Mouse (Mus musculus): ENCODE data around the gene Cpb2. TPM values are rescaled to one million over a fixed set of nuclear protein-coding genes. Genes with fewer than 3 reads are reported as not detected.
A peak's percentile ranks its signal among the peaks of the same experiment; 100 is the strongest.

The Cpb2 gene
- polyA plus RNA-seq, 1 experiment from 2014 or later = not detected

GRCm38 (mm10) chr14:75279716-75280115 is 37.6 kb downstream of the Cpb2 start:
- H3K4me1 ChIP-seq = peaks cover 8% of the 10 kb centered on the region
- no peaks in the 10 kb centered on the region for H3K36me3 ChIP-seq (replicated peaks)
- DNase-seq (ENCODE audit: extremely low spot score, low spot score) = no peak
- H3K4me3 ChIP-seq = no peak overlapping the region
- no peaks in the 10 kb centered on the region for H3K9me3 ChIP-seq
- no peaks in the 10 kb centered on the region for H3K27me3 ChIP-seq (ENCODE audit: poor library complexity, severe bottlenecking)
- 91% methylated on average over 6 of the region's 6 CpGs for WGBS
- H3K27ac ChIP-seq = no peak overlapping the region

- DNase-seq (ENCODE audit: extremely low spot score, low spot score) = no peak
- Histone ChIP-seq H3K4me1 (peaks cover 14% of the 10 kb centered on the region), H3K4me3 (no peak overlapping the region), H3K27ac (no peak overlapping the region), H3K36me3 (replicated peaks) (no peaks in the 10 kb centered on the region), H3K27me3 (ENCODE audit: poor library complexity, severe bottlenecking) (no peaks in the 10 kb centered on the region), H3K9me3 (no peaks in the 10 kb centered on the region)
- WGBS = 85% methylated on average over 5 of the region's 5 CpGs
Observed at GRCm38 (mm10) chr14:75280406-75280805, 38.3 kb downstream of the Cpb2 start.

GRCm38 (mm10) chr14:75283609-75284192 is 41.6 kb downstream of the Cpb2 start:
- peak overlapping the region; percentile 92 for H3K27ac ChIP-seq
- no peaks in the 10 kb centered on the region for H3K9me3 ChIP-seq
- no peaks in the 10 kb centered on the region for H3K36me3 ChIP-seq (replicated peaks)
- H3K4me3 ChIP-seq = peak overlapping the region; percentile 99
- no peak for DNase-seq (ENCODE audit: extremely low spot score, low spot score)
- H3K27me3 ChIP-seq (ENCODE audit: poor library complexity, severe bottlenecking) = no peaks in the 10 kb centered on the region
- WGBS = 5% methylated on average over 19 of the region's 19 CpGs
- peaks cover 20% of the 10 kb centered on the region for H3K4me1 ChIP-seq

GRCm38 (mm10) chr14:75284193-75284915 is 42.3 kb downstream of the Cpb2 start, which contains the start of gene Zc3h13:
TSS of gene Zc3h13 (plus strand) at chr14:75284373.
- Histone ChIP-seq H3K36me3 (replicated peaks) (no peaks in the 10 kb centered on the region), H3K27me3 (ENCODE audit: poor library complexity, severe bottlenecking) (no peaks in the 10 kb centered on the region), H3K9me3 (no peaks in the 10 kb centered on the region), H3K4me1 (peaks cover 20% of the 10 kb centered on the region), H3K4me3 (peak within 1 kb of the TSS; percentile 99), H3K27ac (peak within 1 kb of the TSS; percentile 92)
- peak; percentile 95 for DNase-seq (ENCODE audit: extremely low spot score, low spot score)
- WGBS = under 1% methylated on average over 61 of the region's 61 CpGs

- H3K4me3 ChIP-seq = no peak overlapping the region
- no peak overlapping the region for H3K27ac ChIP-seq
- no peaks in the 10 kb centered on the region for H3K27me3 ChIP-seq (ENCODE audit: poor library complexity, severe bottlenecking)
- no peak for DNase-seq (ENCODE audit: extremely low spot score, low spot score)
- WGBS = 96% methylated on average over 1 of the region's 1 CpGs
- no peaks in the 10 kb centered on the region for H3K9me3 ChIP-seq
- no peaks in the 10 kb centered on the region for H3K36me3 ChIP-seq (replicated peaks)
- H3K4me1 ChIP-seq = peaks cover 5% of the 10 kb centered on the region
Observed at GRCm38 (mm10) chr14:75301081-75301480, 59.0 kb downstream of the Cpb2 start.

GRCm38 (mm10) chr14:75303807-75304206 is 61.7 kb downstream of the Cpb2 start:
- 41% methylated on average over 5 of the region's 5 CpGs for WGBS
- DNase-seq (ENCODE audit: extremely low spot score, low spot score) = no peak

GRCm38 (mm10) chr14:75307855-75308254 is 65.8 kb downstream of the Cpb2 start:
- Histone ChIP-seq H3K27me3 (ENCODE audit: poor library complexity, severe bottlenecking) (no peaks in the 10 kb centered on the region), H3K27ac (no peak overlapping the region), H3K36me3 (replicated peaks) (peaks cover 7% of the 10 kb centered on the region; the same call in 1 of the 2 replicates), H3K9me3 (no peaks in the 10 kb centered on the region), H3K4me3 (no peak overlapping the region), H3K4me1 (peaks cover 5% of the 10 kb centered on the region)
- DNase-seq (ENCODE audit: extremely low spot score, low spot score) = no peak

More at GRCm38 (mm10) chr14:75303807-75304206, 61.7 kb downstream of the Cpb2 start:
- H3K27me3 ChIP-seq (ENCODE audit: poor library complexity, severe bottlenecking) = no peaks in the 10 kb centered on the region
- H3K36me3 ChIP-seq (replicated peaks) = no peaks in the 10 kb centered on the region
- no peak overlapping the region for H3K4me3 ChIP-seq
- no peak overlapping the region for H3K27ac ChIP-seq
- peaks cover 5% of the 10 kb centered on the region for H3K4me1 ChIP-seq
- H3K9me3 ChIP-seq = no peaks in the 10 kb centered on the region

- Histone ChIP-seq H3K27me3 (ENCODE audit: poor library complexity, severe bottlenecking) (no peaks in the 10 kb centered on the region), H3K4me3 (no peak overlapping the region), H3K27ac (no peak overlapping the region), H3K36me3 (replicated peaks) (peaks cover 7% of the 10 kb centered on the region; the same call in 1 of the 2 replicates), H3K4me1 (no peaks in the 10 kb centered on the region), H3K9me3 (no peaks in the 10 kb centered on the region)
- no peak for DNase-seq (ENCODE audit: extremely low spot score, low spot score)
- 72% methylated on average over 5 of the region's 5 CpGs for WGBS
Observed at GRCm38 (mm10) chr14:75309336-75309992, 67.4 kb downstream of the Cpb2 start.

- Histone ChIP-seq H3K36me3 (replicated peaks) (peaks cover 10% of the 10 kb centered on the region; the same call in 1 of the 2 replicates), H3K27ac (no peak overlapping the region), H3K27me3 (ENCODE audit: poor library complexity, severe bottlenecking) (no peaks in the 10 kb centered on the region), H3K4me1 (no peaks in the 10 kb centered on the region), H3K4me3 (no peak overlapping the region), H3K9me3 (no peaks in the 10 kb centered on the region)
- 83% methylated on average over 2 of the region's 2 CpGs for WGBS
- no peak for DNase-seq (ENCODE audit: extremely low spot score, low spot score)
Observed at GRCm38 (mm10) chr14:75314484-75314883, 72.4 kb downstream of the Cpb2 start.

- H3K27me3 ChIP-seq (ENCODE audit: poor library complexity, severe bottlenecking) = no peaks in the 10 kb centered on the region
- H3K9me3 ChIP-seq = no peaks in the 10 kb centered on the region
- H3K4me1 ChIP-seq = no peaks in the 10 kb centered on the region
- no peak overlapping the region for H3K4me3 ChIP-seq
- H3K27ac ChIP-seq = no peak overlapping the region
- WGBS = 84% methylated on average over 2 of the region's 2 CpGs
- DNase-seq (ENCODE audit: extremely low spot score, low spot score) = no peak
- peaks cover 30% of the 10 kb centered on the region for H3K36me3 ChIP-seq (replicated peaks)
Observed at GRCm38 (mm10) chr14:75318736-75319135, 76.6 kb downstream of the Cpb2 start.

GRCm38 (mm10) chr14:75320269-75320668 is 78.2 kb downstream of the Cpb2 start:
- Histone ChIP-seq H3K4me1 (no peaks in the 10 kb centered on the region), H3K4me3 (no peak overlapping the region), H3K27ac (no peak overlapping the region), H3K9me3 (no peaks in the 10 kb centered on the region), H3K27me3 (ENCODE audit: poor library complexity, severe bottlenecking) (no peaks in the 10 kb centered on the region), H3K36me3 (replicated peaks) (peaks cover 44% of the 10 kb centered on the region)
- 91% methylated on average over 5 of the region's 5 CpGs for WGBS
- DNase-seq (ENCODE audit: extremely low spot score, low spot score) = no peak

- Histone ChIP-seq H3K27me3 (ENCODE audit: poor library complexity, severe bottlenecking) (no peaks in the 10 kb centered on the region), H3K4me1 (no peaks in the 10 kb centered on the region)
Observed at GRCm38 (mm10) chr14:75323354-75323753, 81.3 kb downstream of the Cpb2 start.

GRCm38 (mm10) chr14:75328062-75328461 is 86.0 kb downstream of the Cpb2 start:
- no peak for DNase-seq (ENCODE audit: extremely low spot score, low spot score)
- H3K36me3 ChIP-seq (replicated peaks) = peaks cover 82% of the 10 kb centered on the region
- WGBS = 89% methylated on average over 8 of the region's 8 CpGs
- no peaks in the 10 kb centered on the region for H3K9me3 ChIP-seq
- no peak overlapping the region for H3K4me3 ChIP-seq
- no peaks in the 10 kb centered on the region for H3K4me1 ChIP-seq
- H3K27ac ChIP-seq = no peak overlapping the region
- H3K27me3 ChIP-seq (ENCODE audit: poor library complexity, severe bottlenecking) = no peaks in the 10 kb centered on the region

More at GRCm38 (mm10) chr14:75323354-75323753, 81.3 kb downstream of the Cpb2 start:
- Histone ChIP-seq H3K36me3 (replicated peaks) (peaks cover 60% of the 10 kb centered on the region), H3K4me3 (no peak overlapping the region), H3K27ac (no peak overlapping the region), H3K9me3 (no peaks in the 10 kb centered on the region)
- DNase-seq (ENCODE audit: extremely low spot score, low spot score) = no peak
- 96% methylated on average over 32 of the region's 32 CpGs for WGBS

All from forebrain, embryonic 10.5 days (tissue).